Mouse (Mus musculus) T-helper 1 cell (primary cell): ENCODE data around the gene Glb1.

ENCODE experiments used
- in situ Hi-C: fragments of 300-600 bp; cut with MboI, MseI; formaldehyde crosslinking; loops from one replicate; pipeline ENCODE4 v1.15.1; 2025; ENCODE audit warnings: high pct_unique_total_duplicates

Glb1 gene

GRCm38 (mm10) chr9:114442225-114442624 is 41.3 kb downstream of the Glb1 start:
- in situ Hi-C loops, result loop anchor here (10.0 kb wide), 1 partner anchor 1273 kb away; no protein-coding TSS in a partner anchor

GRCm38 (mm10) chr9:114442893-114443292 is 42.0 kb downstream of the Glb1 start:
- in situ Hi-C loops, result loop anchor here (10.0 kb wide), 1 partner anchor 1272 kb away; no protein-coding TSS in a partner anchor

GRCm38 (mm10) chr9:114443351-114443750 is 42.5 kb downstream of the Glb1 start:
- in situ Hi-C loops, result loop anchor here (10.0 kb wide), 1 partner anchor 1271 kb away; no protein-coding TSS in a partner anchor

GRCm38 (mm10) chr9:114446887-114447286 is 46.0 kb downstream of the Glb1 start:
- in situ Hi-C loops, result loop anchor here (10.0 kb wide), 1 partner anchor 1268 kb away; no protein-coding TSS in a partner anchor

GRCm38 (mm10) chr9:114448700-114449099 is 47.8 kb downstream of the Glb1 start:
- in situ Hi-C loops, result loop anchor here (10.0 kb wide), 1 partner anchor 1266 kb away; no protein-coding TSS in a partner anchor

GRCm38 (mm10) chr9:114449120-114449754 is 48.4 kb downstream of the Glb1 start:
- in situ Hi-C loops, result loop anchor here (10.0 kb wide), 1 partner anchor 1266 kb away; no protein-coding TSS in a partner anchor

GRCm38 (mm10) chr9:114451615-114452014 is 50.7 kb downstream of the Glb1 start:
- in situ Hi-C loops, result loop anchor here (25.0 kb wide), 1 partner anchor 1161 kb away; no protein-coding TSS in a partner anchor

GRCm38 (mm10) chr9:114452418-114452817 is 51.5 kb downstream of the Glb1 start:
- in situ Hi-C loops, result loop anchor here (25.0 kb wide), 1 partner anchor 1160 kb away; no protein-coding TSS in a partner anchor

- in situ Hi-C loops, result loop anchor here (25.0 kb wide), 1 partner anchor 1157 kb away; no protein-coding TSS in a partner anchor
Measured at GRCm38 (mm10) chr9:114455420-114455819, 54.5 kb downstream of the Glb1 start.

- in situ Hi-C loops, result loop anchor here (25.0 kb wide), 1 partner anchor 1154 kb away; no protein-coding TSS in a partner anchor
Measured at GRCm38 (mm10) chr9:114458436-114458835, 57.6 kb downstream of the Glb1 start.

- in situ Hi-C loops, result loop anchor here (25.0 kb wide), 1 partner anchor 1150 kb away; no protein-coding TSS in a partner anchor
Measured at GRCm38 (mm10) chr9:114462569-114462968, 61.7 kb downstream of the Glb1 start.

GRCm38 (mm10) chr9:114465442-114465841 is 64.6 kb downstream of the Glb1 start:
- in situ Hi-C loops, result loop anchor here (25.0 kb wide), 1 partner anchor 1147 kb away; no protein-coding TSS in a partner anchor

- in situ Hi-C loops, result loop anchor here (25.0 kb wide), 1 partner anchor 1145 kb away; no protein-coding TSS in a partner anchor
Measured at GRCm38 (mm10) chr9:114466871-114467270, 66.0 kb downstream of the Glb1 start.

- in situ Hi-C loops, result loop anchor here (25.0 kb wide), 1 partner anchor 1144 kb away; no protein-coding TSS in a partner anchor
Measured at GRCm38 (mm10) chr9:114468217-114468616, 67.3 kb downstream of the Glb1 start.

GRCm38 (mm10) chr9:114468701-114469100 is 67.8 kb downstream of the Glb1 start:
- in situ Hi-C loops, result loop anchor here (25.0 kb wide), 1 partner anchor 1144 kb away; no protein-coding TSS in a partner anchor

GRCm38 (mm10) chr9:114471892-114472291 is 71.0 kb downstream of the Glb1 start:
- in situ Hi-C loops, result loop anchor here (25.0 kb wide), 1 partner anchor 1140 kb away; no protein-coding TSS in a partner anchor

GRCm38 (mm10) chr9:114477019-114477418 is 76.1 kb downstream of the Glb1 start:
- in situ Hi-C loops, result no loop called here

- in situ Hi-C loops, result no loop called here
Measured at GRCm38 (mm10) chr9:114480940-114481339, 80.1 kb downstream of the Glb1 start.

GRCm38 (mm10) chr9:114484771-114485170 is 83.9 kb downstream of the Glb1 start:
- in situ Hi-C loops, result no loop called here

GRCm38 (mm10) chr9:114486808-114487207 is 85.9 kb downstream of the Glb1 start:
- in situ Hi-C loops, result no loop called here

- in situ Hi-C loops, result no loop called here
Measured at GRCm38 (mm10) chr9:114487481-114488258, 86.8 kb downstream of the Glb1 start.

- in situ Hi-C loops, result loop anchor here (5.0 kb wide), 1 partner anchor 79 kb away; no protein-coding TSS in a partner anchor
Measured at GRCm38 (mm10) chr9:114496469-114496868, 95.6 kb downstream of the Glb1 start.
